Mouse (Mus musculus) cerebellum, adult 2 months (tissue): Measurements from ENCODE around the gene Prepl.

Experiments used
- CTCF ChIP-seq: fragments of 200-500 bp; IDR thresholded peaks from 2 replicates; pipeline ENCODE4 v1.5.1; 2011; ENCODE audit warnings: low read depth, mild to moderate bottlenecking, control low read depth, low read length, moderate library complexity, borderline replicate concordance; ENCODE audit not compliant: insufficient read depth
- POLR2A ChIP-seq: fragments of 200-500 bp; IDR thresholded peaks from 2 replicates; pipeline ENCODE4 v1.6.1; 2011; ENCODE audit warnings: low read length, control low read depth, borderline replicate concordance; ENCODE audit not compliant: insufficient read depth

DNA sequence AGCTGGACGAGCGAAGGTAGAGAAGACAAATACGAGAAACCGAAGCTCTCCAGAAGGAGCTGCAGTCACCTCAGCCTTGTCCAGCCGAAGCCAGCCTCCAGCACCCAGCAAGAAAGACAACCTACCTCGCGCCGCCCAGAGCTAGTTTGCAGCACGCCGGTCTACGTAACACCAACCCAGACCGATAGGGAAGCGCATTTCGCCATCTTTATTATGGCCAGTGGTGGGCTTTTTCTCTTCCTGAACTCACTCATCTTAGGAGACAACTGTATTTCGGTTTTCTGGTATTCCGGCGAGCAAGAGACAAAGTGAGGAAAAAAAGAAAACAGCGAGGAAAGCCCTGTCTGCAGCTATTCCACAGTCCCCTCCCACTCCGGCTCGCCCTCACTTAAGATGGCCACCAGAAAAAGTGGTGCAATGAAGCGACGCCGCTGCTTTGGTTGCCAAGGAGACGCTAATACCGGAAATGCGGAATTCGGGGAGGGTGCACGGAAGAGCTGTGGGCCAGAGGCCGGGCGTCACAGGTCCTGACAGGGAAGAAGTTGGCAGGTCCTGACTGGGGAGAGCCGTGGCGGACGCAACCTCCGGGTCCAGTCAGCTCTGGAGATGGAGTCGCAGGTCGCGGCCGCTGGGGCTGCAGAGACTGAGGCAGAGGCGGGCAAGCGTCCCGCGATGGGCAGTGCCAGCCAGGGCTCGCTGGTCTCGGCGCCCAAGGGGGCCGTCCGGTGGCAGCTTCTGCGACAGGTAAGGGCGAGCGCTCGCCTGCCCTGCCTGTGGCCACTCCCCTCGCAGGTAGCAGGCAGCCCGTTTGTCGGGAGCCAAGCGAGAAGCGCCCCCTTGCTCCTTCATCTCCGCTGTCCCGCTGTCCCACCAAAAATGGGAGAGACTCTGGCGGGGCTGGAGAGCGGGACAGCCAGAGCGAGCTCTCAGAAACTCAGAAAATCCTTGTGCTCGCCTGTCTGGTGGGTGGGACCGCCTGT lies at the start of gene Prepl, which contains the start of gene Camkmt:
- TF ChIP-seq POLR2A = peak; percentile 88
- no peak for TF ChIP-seq CTCF
